Mouse (Mus musculus) liver, adult 2 months (tissue): ENCODE results near the gene Ubxn4. TPM values are rescaled to one million over a fixed set of nuclear protein-coding genes. Genes with fewer than 3 reads are reported as not detected.

ENCODE experiments used
- DNase-seq: peaks from one replicate; pipeline ENCODE4 v3.0.0-alpha.2; 2011; ENCODE audit warnings: low read depth, low spot score; ENCODE audit errors: extremely low read depth
- H3K27ac ChIP-seq: fragments of 200-500 bp; replicated peaks from 2 replicates; pipeline ENCODE4 v1.5.1; 2012; ENCODE audit warnings: low read depth, mild to moderate bottlenecking, control low read depth, inconsistent platforms, low read length; ENCODE audit not compliant: insufficient read depth
- H3K27me3 ChIP-seq: fragments of 200-500 bp; 2 replicates; pipeline ENCODE4 v1.6.1; 2012; ENCODE audit warnings: mild to moderate bottlenecking, moderate library complexity, low read length, inconsistent platforms; ENCODE audit not compliant: control insufficient read depth, insufficient read depth
- H3K36me3 ChIP-seq: fragments of 200-500 bp; 2 replicates; pipeline ENCODE4 v1.6.1; 2012; ENCODE audit warnings: low read length, inconsistent platforms; ENCODE audit not compliant: control insufficient read depth, insufficient read depth
- H3K4me1 ChIP-seq: fragments of 200-500 bp; 2 replicates; pipeline ENCODE4 v1.6.1; 2011; ENCODE audit warnings: low read length; ENCODE audit not compliant: control insufficient read depth, insufficient read depth
- H3K4me3 ChIP-seq: fragments of 200-500 bp; 2 replicates; pipeline ENCODE4 v1.5.1; 2011; ENCODE audit warnings: low read depth, mild to moderate bottlenecking, control low read depth, low read length, moderate library complexity; ENCODE audit not compliant: insufficient read depth
- H3K79me2 ChIP-seq: fragments of 200-500 bp; 2 replicates; pipeline ENCODE4 v1.6.1; 2012; ENCODE audit warnings: inconsistent platforms, mild to moderate bottlenecking, low read length, moderate library complexity; ENCODE audit not compliant: control insufficient read depth, insufficient read depth
- H3K9ac ChIP-seq: fragments of 200-500 bp; 2 replicates; pipeline ENCODE4 v1.6.1; 2012; ENCODE audit warnings: low read depth, mild to moderate bottlenecking, control low read depth, inconsistent platforms, low read length
- CTCF ChIP-seq: fragments of 200-500 bp; IDR thresholded peaks from 2 replicates; pipeline ENCODE4 v1.5.1; 2011; ENCODE audit warnings: low read depth, low read length, control low read depth
- POLR2A ChIP-seq: fragments of 200-500 bp; IDR thresholded peaks from 2 replicates; pipeline ENCODE4 v1.6.1; 2011; ENCODE audit warnings: low read length, control low read depth; ENCODE audit not compliant: insufficient read depth; ENCODE audit errors: extremely low read depth
- WGBS: fragments of 180-500 bp; shearing (Covaris S2); methylation state at CpG from one replicate; pipeline ENCODE4 v1.1.7; 2018; 5-methylcytosine and 5-hydroxymethylcytosine counted together
- polyA plus RNA-seq: library from polyadenylated mRNA; depleted of rRNA; stranded (reverse); fragments of >200 nt; gene quantifications from 2 replicates; pipeline ENCODE4 v1.2.3, GENCODE M21; 2012; rRNA removed
- total RNA-seq: library from RNA; depleted of rRNA; stranded (reverse); fragments of >200 nt; gene quantifications from 2 replicates; pipeline ENCODE4 v1.2.3, GENCODE M21; 2014; rRNA removed

Gene Ubxn4
- 40.1 and 41.0 TPM in 2 replicates for total RNA-seq
- 21.4 and 26.2 TPM in 2 replicates for polyA plus RNA-seq

DNA sequence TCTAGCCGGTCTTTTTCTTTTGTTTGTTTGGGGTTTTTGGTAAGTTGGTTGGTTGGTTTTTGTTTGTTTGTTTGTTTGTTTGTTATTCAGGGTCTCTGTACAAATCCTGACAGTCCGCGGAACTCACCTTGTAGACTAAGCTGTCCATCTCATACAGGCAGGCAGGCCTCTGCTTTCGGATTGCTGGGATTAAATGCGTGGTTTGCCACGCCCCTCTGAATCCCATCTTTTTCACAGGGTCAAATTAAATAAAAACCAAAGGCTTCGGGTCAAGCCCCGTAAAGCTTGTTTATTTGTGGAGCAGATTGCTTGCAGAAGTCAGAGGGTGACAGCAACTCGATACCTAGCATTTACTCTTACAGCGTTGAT lies at the start of gene Ubxn4:
TSS of gene Ubxn4 (plus strand) at position 338 of the 369 bp plus-strand sequence.
- peak within 1 kb of the TSS; percentile 90 for H3K9ac ChIP-seq

DNA sequence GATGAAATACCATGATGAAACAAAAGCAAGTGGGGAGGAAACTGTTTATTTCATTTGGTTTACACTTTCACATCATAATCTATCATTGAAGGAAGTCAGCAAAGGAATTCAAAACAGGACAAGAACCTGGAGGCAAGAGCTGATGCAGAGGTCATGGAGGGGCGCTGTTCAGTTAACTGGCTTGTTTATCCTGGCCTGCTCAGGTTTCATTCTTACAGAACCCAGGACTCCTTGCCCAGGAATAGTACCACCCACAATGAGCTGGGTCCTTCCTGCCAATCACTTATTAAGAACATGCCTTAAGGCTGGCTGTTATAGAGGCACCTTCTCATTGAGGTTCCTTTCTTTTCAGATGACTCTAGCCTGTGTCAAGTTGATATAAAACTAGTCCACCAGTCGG lies 49.8 kb upstream of the Ubxn4 start:
- peaks cover 33% of the 10 kb centered on the region for H3K36me3 ChIP-seq
- no peak overlapping the region for H3K9ac ChIP-seq
- no peak overlapping the region for H3K27ac ChIP-seq
- no peaks in the 10 kb centered on the region for H3K27me3 ChIP-seq
- no peak for TF ChIP-seq POLR2A
- no peak for TF ChIP-seq CTCF
- 81% methylated on average over 2 of the region's 2 CpGs for WGBS
- no peak for DNase-seq
- no peaks in the 10 kb centered on the region for H3K79me2 ChIP-seq
- H3K4me1 ChIP-seq = no peaks in the 10 kb centered on the region; the same call in 1 of the 2 replicates
- H3K4me3 ChIP-seq = no peak overlapping the region

More for the DNA sequence above, at the start of gene Ubxn4:
- no peaks in the 10 kb centered on the region for H3K27me3 ChIP-seq
- H3K36me3 ChIP-seq = 0 out of 2 replicates have a peak, but pooled peaks cover 2% of the 10 kb centered on the region
- 5% methylated on average over 10 of the region's 10 CpGs for WGBS
- peaks cover 1% of the 10 kb centered on the region; the same call in 1 of the 2 replicates for H3K4me1 ChIP-seq
- DNase-seq = no peak
- peaks cover 13% of the 10 kb centered on the region; the same call in 1 of the 2 replicates for H3K79me2 ChIP-seq
- H3K27ac ChIP-seq = peak within 1 kb of the TSS; percentile 78
- H3K4me3 ChIP-seq = peak within 1 kb of the TSS; percentile 86
- no peak for TF ChIP-seq CTCF
- no peak for TF ChIP-seq POLR2A

DNA sequence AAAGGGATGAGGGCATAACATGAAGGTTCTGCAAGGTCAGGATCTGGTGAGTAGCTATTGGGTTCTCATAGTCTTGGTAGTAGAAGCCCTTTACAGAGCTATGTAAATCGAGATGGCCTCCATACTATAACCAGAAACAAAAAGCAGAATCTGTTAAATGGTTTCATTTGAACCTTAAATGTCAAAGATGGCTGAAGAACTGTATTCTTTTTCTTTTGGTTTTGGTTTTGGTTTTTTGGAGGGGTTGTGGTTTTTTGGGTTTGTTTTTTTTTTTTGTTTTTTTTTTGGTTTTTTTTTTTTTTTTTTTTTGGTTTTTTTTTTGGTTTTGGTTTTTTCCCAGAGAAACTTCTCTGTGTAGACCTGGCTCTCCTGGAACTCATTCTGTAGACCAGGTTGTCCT lies 46.4 kb upstream of the Ubxn4 start:
- no peaks in the 10 kb centered on the region; the same call in 1 of the 2 replicates for H3K4me1 ChIP-seq
- H3K36me3 ChIP-seq = peaks cover 40% of the 10 kb centered on the region
- H3K4me3 ChIP-seq = no peak overlapping the region
- no peak for DNase-seq
- 97% methylated on average over 1 of the region's 1 CpGs for WGBS
- H3K27me3 ChIP-seq = no peaks in the 10 kb centered on the region
- no peak for TF ChIP-seq POLR2A
- TF ChIP-seq CTCF = no peak
- no peaks in the 10 kb centered on the region for H3K79me2 ChIP-seq
- H3K9ac ChIP-seq = no peak overlapping the region
- H3K27ac ChIP-seq = no peak overlapping the region

- Histone ChIP-seq H3K27ac (no peak overlapping the region), H3K4me3 (no peak overlapping the region), H3K27me3 (no peaks in the 10 kb centered on the region), H3K79me2 (no peaks in the 10 kb centered on the region), H3K4me1 (no peaks in the 10 kb centered on the region), H3K9ac (no peak overlapping the region), H3K36me3 (peaks cover 40% of the 10 kb centered on the region)
- DNase-seq = no peak
- WGBS = 80% methylated on average over 5 of the region's 5 CpGs
- TF ChIP-seq CTCF = no peak
- TF ChIP-seq POLR2A = no peak
Observed at GRCm38 (mm10) chr1:128213261-128213660, 30.5 kb upstream of the Ubxn4 start.

- Histone ChIP-seq H3K79me2 (no peaks in the 10 kb centered on the region), H3K27me3 (no peaks in the 10 kb centered on the region), H3K36me3 (peaks cover 32% of the 10 kb centered on the region), H3K4me1 (no peaks in the 10 kb centered on the region), H3K9ac (no peak overlapping the region), H3K4me3 (no peak overlapping the region), H3K27ac (no peak overlapping the region)
- WGBS = 91% methylated on average over 2 of the region's 2 CpGs
- DNase-seq = no peak
- no peak for TF ChIP-seq POLR2A
- TF ChIP-seq CTCF = no peak
Observed at GRCm38 (mm10) chr1:128221886-128222285, 21.9 kb upstream of the Ubxn4 start.

- WGBS = 88% methylated on average over 1 of the region's 1 CpGs
- Histone ChIP-seq H3K79me2 (no peaks in the 10 kb centered on the region), H3K9ac (no peak overlapping the region), H3K4me3 (no peak overlapping the region), H3K27ac (no peak overlapping the region), H3K4me1 (no peaks in the 10 kb centered on the region), H3K36me3 (peaks cover 29% of the 10 kb centered on the region), H3K27me3 (no peaks in the 10 kb centered on the region)
- no peak for DNase-seq
- TF ChIP-seq POLR2A (no peak), CTCF (peak; percentile 3; the same call in 1 of the 2 replicates)
Observed at GRCm38 (mm10) chr1:128223304-128223703, 20.5 kb upstream of the Ubxn4 start.
